Mouse (Mus musculus): ENCODE measurements around the gene Man1c1.

Man1c1 gene

DNA sequence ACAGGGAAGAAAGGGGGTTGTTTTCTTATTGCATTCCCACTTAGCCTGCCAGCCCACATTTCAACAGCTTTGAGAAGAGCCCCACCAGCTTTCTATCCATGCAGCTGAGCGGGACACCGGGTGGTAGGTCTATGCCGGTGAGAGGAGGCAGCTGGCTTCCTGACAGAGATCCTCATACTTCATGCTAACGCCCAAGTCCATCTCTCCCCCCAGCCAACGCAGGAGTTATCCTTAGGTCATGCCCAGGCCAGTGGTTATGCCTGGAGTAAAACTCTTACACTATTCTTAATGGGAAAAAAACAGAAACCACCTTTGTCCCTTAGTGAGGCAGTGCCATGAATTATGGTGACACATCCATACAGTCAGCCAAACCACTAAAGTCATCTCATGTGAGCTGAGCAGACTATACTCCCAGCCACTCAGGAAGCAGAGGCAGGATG lies 66.0 kb downstream of the Man1c1 start:
- no peak for DNase-seq (ENCODE audit: low read depth, low spot score)

GRCm38 (mm10) chr4:134636406-134636805 lies 67.7 kb downstream of the Man1c1 start:
- no peak for DNase-seq (ENCODE audit: low read depth, low spot score)

DNA sequence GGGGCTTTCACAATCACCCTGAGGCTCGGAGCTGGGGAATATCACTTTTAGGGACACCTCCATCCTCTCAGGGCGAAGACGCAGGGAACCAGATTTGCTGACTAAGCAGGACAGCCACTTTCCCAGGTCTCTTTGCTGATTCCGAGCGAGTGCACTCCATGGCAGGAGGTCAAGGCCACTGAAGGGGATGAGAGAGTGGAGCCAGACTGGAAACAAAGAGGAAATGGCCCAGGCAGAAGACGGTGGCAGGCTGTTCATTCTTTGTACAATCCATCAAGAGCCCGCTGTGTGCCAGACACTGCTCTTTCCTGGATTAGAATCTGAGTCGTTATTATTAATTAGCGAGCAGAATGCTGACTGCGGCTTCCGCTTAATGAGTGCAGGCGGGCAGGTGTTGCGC lies 70.1 kb downstream of the Man1c1 start:
- DNase-seq (ENCODE audit: low read depth, low spot score): peak; percentile 78

DNA sequence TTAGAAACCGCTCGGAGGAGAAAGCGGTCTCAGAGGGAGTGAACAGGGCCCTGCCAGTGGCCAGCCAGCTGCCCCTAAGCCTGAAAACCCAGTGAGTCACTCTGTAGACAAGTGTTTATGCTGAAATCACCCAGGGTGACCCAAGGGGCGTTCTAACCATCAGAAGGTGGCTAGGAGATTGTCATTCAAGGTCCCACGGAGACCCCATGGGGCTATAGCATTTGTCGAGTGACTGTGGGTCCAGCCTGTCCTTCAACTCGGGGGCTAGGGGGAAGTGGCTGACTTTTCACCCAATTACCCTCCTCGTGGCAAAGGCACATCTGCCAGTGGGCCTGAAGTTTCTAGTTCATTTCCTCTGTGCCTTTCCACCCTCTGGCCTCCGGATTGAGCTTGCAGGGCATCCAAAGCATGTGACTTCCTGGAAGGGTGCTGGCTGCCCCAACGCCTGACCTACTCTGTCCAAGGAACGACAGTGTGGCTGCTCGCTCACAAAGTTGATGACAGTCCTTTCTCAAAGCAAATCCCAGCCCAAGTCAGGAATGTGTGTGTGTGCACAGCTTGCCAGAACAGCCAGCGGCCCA lies 71.9 kb downstream of the Man1c1 start:
- DNase-seq (ENCODE audit: low read depth, low spot score): peak; percentile 54

GRCm38 (mm10) chr4:134631471-134632130 lies 72.5 kb downstream of the Man1c1 start:
- DNase-seq (ENCODE audit: low read depth, low spot score): peak; percentile 25

- peak; percentile 84 for DNase-seq (ENCODE audit: low read depth, low spot score)
Observed at GRCm38 (mm10) chr4:134628575-134629384, 75.3 kb downstream of the Man1c1 start.

DNA sequence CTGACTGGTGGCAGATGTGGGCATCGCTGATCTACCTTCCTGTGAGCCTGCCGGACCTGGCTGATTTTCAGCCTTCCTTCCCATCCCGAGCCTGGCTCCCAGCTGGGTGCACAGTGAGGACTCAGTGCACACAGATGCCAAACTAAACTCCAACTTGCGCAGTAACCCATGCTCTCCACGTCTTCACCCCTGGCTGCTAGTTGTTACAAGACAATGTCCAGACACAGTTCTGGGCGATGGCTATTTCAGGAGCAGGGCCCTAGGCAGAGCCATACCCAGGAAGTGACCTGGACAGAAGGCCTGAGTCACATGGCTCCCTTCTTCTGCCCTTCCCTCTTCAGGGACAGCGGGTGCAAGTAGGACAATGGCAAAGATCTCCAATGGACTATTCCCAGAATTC lies 76.0 kb downstream of the Man1c1 start:
- no peak for DNase-seq (ENCODE audit: low read depth, low spot score)

- no peak for DNase-seq (ENCODE audit: low read depth, low spot score)
Observed at GRCm38 (mm10) chr4:134626883-134627282, 77.2 kb downstream of the Man1c1 start.

DNA sequence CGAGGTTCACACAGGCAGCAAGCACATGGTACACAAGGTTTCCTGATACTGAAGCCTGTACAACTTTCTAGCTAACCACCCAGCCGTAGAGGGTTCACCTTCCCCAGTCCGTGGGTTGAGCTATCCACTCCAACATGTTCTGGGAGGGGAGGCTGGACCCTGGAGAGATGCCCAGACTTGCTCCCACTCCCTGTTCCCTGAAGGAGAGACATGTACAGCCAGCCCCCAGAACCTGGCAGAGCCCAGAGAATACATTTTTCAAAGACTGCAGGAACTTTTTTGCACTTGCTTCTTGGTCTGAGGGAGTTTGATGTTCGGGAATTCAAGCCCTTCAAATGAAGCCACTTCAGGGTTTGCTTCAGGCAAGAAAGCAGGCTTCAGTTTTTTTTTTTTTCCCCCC lies 77.7 kb downstream of the Man1c1 start:
- DNase-seq (ENCODE audit: low read depth, low spot score): no peak

DNA sequence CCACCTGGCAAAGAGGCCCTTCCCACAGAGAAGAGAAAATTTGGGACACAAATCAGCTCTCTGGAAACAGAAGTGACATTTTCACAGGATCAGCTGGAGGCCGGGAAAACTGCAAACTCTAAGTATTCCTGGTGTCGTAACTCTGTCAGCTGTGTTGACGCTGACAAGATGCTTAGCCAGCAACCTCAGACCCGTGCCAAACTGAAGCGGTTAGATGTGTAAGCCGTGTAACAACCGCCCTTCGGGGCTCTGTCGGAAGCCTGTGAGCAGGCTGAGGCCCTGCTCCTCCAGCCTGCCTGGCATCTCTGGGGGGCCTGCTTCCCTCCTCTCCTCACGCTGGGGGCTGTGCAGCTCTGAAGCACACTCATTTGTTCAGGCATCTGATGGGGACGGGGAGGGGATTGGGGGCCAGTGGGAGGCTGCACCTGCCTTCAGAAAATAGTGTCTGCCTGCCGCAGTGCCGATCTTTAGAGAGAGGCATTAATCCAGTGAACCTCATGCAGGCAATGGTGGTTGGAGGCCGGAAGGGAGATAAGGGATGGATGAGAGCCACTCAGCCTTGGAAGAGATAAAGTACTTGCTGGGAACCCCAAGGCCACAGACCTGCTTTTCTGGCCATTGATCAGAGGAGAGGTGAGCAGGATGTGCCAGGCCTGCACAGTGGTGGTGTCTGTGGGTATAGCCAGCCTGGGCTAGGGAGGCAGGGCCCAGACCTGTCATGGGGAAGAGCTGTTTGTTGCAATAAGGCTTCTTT lies 79.8 kb downstream of the Man1c1 start:
- DNase-seq (ENCODE audit: low read depth, low spot score): no peak

DNA sequence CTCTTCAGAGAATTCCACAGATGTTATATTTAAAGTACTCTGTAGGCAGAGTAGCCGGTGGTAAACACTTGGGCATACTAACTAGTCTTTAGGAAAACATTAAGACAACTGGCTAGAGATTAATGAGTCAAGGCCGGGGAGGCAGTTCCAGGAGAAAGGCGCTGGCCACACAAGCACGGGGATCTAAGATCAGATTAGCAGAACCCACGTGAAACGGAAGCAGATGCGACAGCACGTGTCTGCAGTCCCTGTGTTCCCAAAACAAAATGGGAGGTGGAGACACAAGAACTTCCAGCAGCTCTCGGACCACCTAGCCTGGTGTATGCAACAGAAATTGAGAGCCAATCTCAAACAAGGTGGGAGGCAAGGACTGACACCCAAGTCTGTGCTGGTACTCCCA lies 82.4 kb downstream of the Man1c1 start:
- DNase-seq (ENCODE audit: low read depth, low spot score): no peak

GRCm38 (mm10) chr4:134620246-134620645 lies 83.8 kb downstream of the Man1c1 start:
- no peak for DNase-seq (ENCODE audit: low read depth, low spot score)

GRCm38 (mm10) chr4:134619489-134619870 lies 84.6 kb downstream of the Man1c1 start:
- no peak for DNase-seq (ENCODE audit: low read depth, low spot score)

DNA sequence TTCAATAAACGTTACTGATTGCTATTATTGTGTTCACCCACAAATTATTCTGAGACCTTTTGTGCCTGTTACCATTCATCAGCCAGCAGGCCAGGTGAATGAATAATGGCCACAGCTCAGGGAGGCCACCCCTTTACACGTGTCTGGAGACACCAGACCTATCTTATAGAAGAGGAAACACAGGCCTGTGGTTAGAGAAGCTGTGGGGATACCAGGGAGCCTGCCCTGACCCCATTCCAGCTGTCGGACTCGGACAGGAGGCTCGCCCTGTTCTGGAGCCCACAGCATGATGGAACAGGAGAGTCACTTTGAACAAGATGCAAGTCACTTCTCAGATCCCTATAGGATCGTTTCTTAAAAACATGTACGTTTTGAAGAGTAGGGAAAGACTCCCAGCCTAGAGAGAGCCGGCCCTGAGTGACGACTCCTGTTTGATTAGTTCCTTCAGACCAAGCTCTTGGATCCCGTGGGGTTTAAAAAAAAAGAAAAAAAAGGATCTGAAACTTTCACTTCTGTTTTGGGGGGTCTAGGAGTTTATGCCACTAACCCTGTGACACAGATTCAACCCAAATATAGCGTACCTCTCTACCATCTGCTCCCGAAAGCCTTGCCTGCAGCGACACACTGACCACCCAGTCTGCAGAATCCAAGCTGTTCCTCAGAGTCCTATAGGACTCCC lies 85.1 kb downstream of the Man1c1 start:
- DNase-seq (ENCODE audit: low read depth, low spot score): no peak

- no peak for DNase-seq (ENCODE audit: low read depth, low spot score)
Observed at GRCm38 (mm10) chr4:134617779-134618178, 86.3 kb downstream of the Man1c1 start.

DNA sequence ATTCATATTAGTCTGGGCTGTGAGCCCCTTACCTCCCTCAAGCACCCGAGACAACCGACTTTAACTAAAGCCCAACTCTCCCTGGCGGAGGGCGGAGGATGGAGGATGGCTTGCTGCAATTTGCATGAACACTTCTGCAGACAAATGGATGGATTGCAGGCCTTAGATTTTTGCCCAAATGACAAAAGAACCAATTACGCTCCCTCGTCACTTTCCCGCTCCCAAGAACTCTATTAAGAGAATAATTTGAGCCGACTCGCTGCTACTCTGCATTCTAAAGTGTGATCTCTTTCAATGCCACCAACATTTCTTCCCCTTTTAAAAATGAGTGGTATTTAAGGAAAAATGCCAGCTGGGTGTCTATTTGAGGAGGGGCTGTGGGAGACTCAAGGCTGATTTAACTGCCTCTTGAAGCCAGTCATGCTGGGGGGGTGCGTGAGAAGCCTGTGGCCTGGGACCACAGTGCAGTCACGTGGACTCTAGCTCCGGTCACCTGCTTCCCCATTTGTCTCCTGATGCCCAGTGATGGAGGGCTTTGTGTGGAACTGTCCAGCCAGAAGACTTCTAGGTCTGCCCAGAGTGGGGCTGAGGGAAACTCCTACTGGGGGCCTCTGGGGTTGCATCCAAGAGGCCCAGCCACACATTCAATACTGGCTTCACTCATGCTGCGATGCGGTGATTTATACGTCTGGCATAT lies 88.0 kb downstream of the Man1c1 start:
- DNase-seq (ENCODE audit: low read depth, low spot score): no peak

DNA sequence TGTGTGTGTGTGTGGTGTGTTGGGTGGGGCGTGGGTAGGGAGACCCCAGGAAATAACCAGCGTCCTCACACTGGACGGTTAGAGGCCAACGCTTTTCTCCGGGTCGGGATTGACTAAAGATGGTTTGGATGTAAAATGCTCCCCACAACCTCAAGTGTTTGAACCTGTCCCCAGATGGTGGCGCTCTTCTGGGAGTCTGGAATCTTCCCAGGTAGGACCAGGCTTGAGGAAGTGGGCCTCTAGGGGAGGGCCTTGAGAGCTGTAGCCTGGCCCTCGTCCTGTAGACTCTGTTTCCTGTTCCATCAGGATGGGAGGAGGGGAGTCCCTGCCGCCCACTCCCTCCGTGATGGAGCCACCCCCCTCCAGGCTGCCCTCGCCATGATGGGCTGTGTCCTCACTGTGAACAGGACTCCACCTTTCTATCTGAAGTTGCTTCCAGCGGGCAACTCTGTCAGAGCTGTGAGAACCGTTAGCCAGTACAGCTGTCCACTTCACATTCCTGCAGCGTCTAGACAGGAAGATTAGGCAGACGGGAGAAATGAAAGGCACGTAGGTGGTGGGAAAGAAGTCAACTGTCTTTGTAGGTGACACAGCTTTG lies 91.9 kb downstream of the Man1c1 start:
- peak; percentile 72 for DNase-seq (ENCODE audit: low read depth, low spot score)

DNA sequence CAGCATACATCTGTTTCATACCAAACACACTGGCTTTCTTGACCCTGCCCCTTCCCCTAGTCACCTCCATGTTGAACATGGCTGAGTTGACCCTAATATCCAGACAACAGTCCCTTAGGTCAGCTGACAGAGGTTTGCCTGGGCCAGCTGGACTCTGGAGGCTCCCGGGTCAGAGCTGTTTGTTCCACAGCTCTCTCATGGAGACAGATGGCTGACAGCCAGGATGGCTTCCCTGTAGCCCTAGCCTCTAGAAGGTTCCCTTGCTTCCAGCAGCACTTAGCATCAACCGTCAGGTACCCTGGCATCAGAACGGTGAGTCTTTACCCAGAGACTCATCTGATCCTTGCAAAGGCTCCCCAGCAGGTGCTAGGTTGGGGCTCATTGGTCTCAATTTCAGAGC lies 93.5 kb downstream of the Man1c1 start:
- no peak for DNase-seq (ENCODE audit: low read depth, low spot score)

- DNase-seq (ENCODE audit: low read depth, low spot score): no peak
Observed at GRCm38 (mm10) chr4:134607679-134608078, 96.4 kb downstream of the Man1c1 start.

- DNase-seq (ENCODE audit: low read depth, low spot score): no peak
Observed at GRCm38 (mm10) chr4:134606054-134606453, 98.0 kb downstream of the Man1c1 start.

Data from ZHBTc4 (cell line).